Mouse (Mus musculus) stomach, embryonic 14.5 days (tissue): ENCODE measurements around the gene Plch2. TPM values are rescaled to one million over a fixed set of nuclear protein-coding genes. Genes with fewer than 3 reads are reported as not detected.
A peak's percentile ranks its signal among the peaks of the same experiment; 100 is the strongest.

Source experiments
- ATAC-seq: fragments of 200-750 bp; cut with Nextera tagmentation; 2 replicates; pipeline ENCODE4 v1.8.0; 2017; ENCODE audit warnings: low read depth, moderate TSS enrichment; ENCODE audit not compliant: insufficient number of reproducible peaks, insufficient read depth, low FRiP score
- H3K27ac ChIP-seq: fragments of 300-500 bp; sonication (generic); 2 replicates; pipeline ENCODE4 v1.5.1; 2014; ENCODE audit warnings: mild to moderate bottlenecking, low read length, moderate library complexity, mixed read lengths
- H3K27me3 ChIP-seq: fragments of 300-500 bp; sonication (generic); 2 replicates; pipeline ENCODE4 v1.6.1; 2014; ENCODE audit warnings: low read length, control low read depth, mixed read lengths; ENCODE audit not compliant: control insufficient read depth, insufficient read depth
- H3K36me3 ChIP-seq: fragments of 300-500 bp; sonication (generic); 2 replicates; pipeline ENCODE4 v1.6.1; 2014; ENCODE audit warnings: mild to moderate bottlenecking, control low read depth, low read length, moderate library complexity, mixed read lengths; ENCODE audit not compliant: control insufficient read depth, insufficient read depth
- H3K4me1 ChIP-seq: fragments of 300-500 bp; sonication (generic); 2 replicates; pipeline ENCODE4 v1.6.1; 2014; ENCODE audit warnings: low read length, control low read depth, mixed read lengths; ENCODE audit not compliant: control insufficient read depth, insufficient read depth
- H3K4me2 ChIP-seq: fragments of 300-500 bp; sonication (generic); replicated peaks from 2 replicates; pipeline ENCODE4 v1.6.1; 2014; ENCODE audit warnings: low read depth, low read length, control low read depth
- H3K4me3 ChIP-seq: fragments of 300-500 bp; sonication (generic); 2 replicates; pipeline ENCODE4 v1.5.1; 2014; ENCODE audit warnings: low read depth, low read length, control low read depth
- H3K9ac ChIP-seq: fragments of 300-500 bp; sonication (generic); replicated peaks from 2 replicates; pipeline ENCODE4 v1.6.1; 2014; ENCODE audit warnings: low read depth, mild to moderate bottlenecking, control low read depth, low read length, moderate library complexity, mixed read lengths
- H3K9me3 ChIP-seq: fragments of 300-500 bp; sonication (generic); 2 replicates; pipeline ENCODE4 v1.6.1; 2016; ENCODE audit warnings: low read depth, low read length, control low read depth; ENCODE audit not compliant: control insufficient read depth
- WGBS: fragments of 180-500 bp; shearing (Covaris S2); extraction: QIAGEN DNeasy Blood & Tissue Kit; methylation state at CpG from one replicate; pipeline ENCODE4 v1.1.7; 2014; 5-methylcytosine and 5-hydroxymethylcytosine counted together
- polyA plus RNA-seq: library from polyadenylated mRNA; unstranded; fragments of >200 nt; fragmentation: Nextera tagmentation; extraction: Ambion mirVana; gene quantifications from 2 replicates; pipeline ENCODE4 v1.2.1, GENCODE M21; 2014

Plch2 gene
- polyA plus RNA-seq, 1 experiment from 2014 or later: 25.9 TPM

DNA sequence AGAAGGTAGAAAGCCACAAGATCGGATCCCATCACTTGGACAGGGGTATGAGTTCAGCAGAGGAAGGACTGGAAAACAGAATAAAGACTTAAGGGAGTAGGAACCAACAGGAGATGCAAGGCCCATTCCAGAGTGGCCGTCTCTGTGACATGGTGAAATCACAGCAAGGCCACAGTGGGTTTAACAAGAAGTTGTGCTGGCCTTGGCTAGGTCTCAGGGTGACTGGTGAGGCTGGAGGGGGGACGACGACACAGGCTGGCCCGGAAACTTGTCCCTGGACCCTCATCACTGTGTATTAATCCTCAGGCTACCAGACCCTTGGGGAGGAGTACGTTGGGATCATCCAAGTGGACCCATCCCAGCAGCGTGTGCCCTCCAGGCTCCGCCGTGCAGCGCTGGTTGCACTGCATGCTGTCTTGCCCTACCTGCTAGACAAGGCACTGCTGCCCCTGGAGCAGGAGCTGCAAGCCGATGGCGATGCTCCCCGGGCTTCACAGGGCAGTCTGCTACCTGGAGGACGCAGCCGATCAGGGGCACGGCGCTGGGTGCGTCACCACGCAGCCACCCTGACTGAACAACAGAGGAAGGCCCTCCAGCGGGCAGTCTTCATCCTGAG lies 11.9 kb upstream of the Plch2 start:
- H3K4me2 ChIP-seq: peak overlapping the region; percentile 81; the same call in 1 of the 2 replicates
- WGBS: 91% methylated on average over 20 of the region's 20 CpGs

DNA sequence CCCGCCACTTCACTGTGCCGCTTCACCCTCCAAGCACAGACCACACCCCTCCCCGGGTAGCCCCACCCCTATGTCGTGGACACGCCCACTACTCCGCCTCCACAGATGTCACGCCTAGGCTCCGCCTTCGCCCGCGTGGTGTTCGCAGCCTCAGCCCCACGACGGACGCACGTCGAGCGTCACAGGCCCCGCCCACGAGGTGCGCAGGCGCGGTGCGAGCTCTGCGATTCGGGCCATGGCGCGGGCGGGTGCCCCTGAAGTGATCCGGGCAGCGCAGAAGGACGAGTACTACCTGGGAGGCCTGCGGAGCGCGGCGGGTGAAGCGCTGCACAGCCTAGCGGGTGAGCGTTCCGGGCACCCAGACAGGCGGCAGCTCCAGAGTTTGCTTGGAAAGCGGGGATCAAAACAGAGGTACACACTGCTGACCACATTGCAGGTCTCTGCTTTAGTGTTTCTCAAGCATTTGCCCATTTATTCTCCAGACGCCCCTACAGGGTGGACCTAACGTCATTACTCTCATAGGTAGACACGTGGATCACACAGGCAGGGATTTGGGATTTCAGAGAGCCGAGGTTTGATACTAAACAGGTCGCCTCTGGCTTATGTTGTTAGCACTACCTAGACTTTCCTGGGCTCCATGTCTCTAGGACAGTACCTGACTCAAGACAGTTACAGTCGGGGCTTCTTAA lies 10.4 kb upstream of the Plch2 start, which contains the start of gene Pex10:
Gene Pex10 (plus strand): TSS at position 183 of the 689 bp plus-strand sequence.
- H3K4me1 ChIP-seq: peaks cover 7% of the 10 kb centered on the region
- peak within 1 kb of the TSS; percentile 68 for H3K27ac ChIP-seq
- H3K4me2 ChIP-seq: peak within 1 kb of the TSS; percentile 81
- peak within 1 kb of the TSS; percentile 52 for H3K4me3 ChIP-seq
- no peaks in the 10 kb centered on the region for H3K9me3 ChIP-seq
- ATAC-seq: peak; percentile 86
- H3K9ac ChIP-seq: peak within 1 kb of the TSS; percentile 59
- WGBS: 1% methylated on average over 47 of the region's 48 CpGs
- no peaks in the 10 kb centered on the region for H3K27me3 ChIP-seq
- peaks cover 41% of the 10 kb centered on the region for H3K36me3 ChIP-seq

More for the DNA sequence above, 11.9 kb upstream of the Plch2 start:
- no peak overlapping the region for H3K4me3 ChIP-seq
- ATAC-seq: no peak
- H3K27me3 ChIP-seq: no peaks in the 10 kb centered on the region
- no peak overlapping the region for H3K27ac ChIP-seq
- no peak overlapping the region for H3K9ac ChIP-seq
- no peaks in the 10 kb centered on the region for H3K9me3 ChIP-seq
- H3K36me3 ChIP-seq: peaks cover 53% of the 10 kb centered on the region
- peaks cover 7% of the 10 kb centered on the region for H3K4me1 ChIP-seq

DNA sequence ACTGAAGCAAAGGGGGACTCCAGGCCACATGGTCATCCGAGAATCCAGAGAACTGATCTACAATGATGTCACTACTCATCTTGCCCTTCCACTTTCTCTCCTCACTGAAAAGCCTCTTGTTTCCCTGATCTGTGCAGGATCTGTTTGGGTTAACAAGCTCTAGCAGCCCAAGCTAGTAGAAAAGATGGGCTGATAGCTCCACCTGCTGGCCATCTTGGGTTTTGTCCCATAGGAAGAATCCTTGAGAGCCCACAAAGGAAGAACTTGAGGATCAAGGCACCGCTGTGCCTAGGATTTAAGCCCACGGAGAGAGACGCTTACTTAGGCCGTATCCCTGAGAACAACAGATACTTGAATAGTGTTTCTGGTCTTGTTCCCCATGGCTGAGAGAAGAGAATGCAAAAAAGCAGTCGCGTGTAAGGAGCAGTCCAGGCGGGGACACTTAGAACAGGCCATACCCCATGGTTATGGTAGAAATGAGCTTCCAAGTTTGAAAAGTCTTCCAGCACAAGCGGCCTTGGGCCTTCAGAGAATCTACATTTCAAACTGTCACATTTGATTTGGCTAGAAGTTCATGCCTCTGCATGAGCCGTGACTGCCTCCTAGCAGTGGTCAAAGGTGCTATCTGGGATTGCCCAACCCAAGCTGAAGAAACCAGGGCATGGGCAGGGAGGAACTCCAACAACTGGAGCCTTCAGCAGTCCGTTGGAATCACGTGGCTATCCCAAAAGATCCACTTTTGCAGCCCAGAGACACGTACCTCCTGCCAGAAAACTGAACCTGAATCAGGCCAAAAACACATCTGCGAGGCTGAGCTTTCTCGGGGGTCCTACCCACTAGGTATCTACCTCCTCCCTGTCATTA lies 9.6 kb upstream of the Plch2 start:
- peak; percentile 20 for ATAC-seq
- H3K9ac ChIP-seq: no peak overlapping the region
- H3K27me3 ChIP-seq: no peaks in the 10 kb centered on the region
- peaks cover 7% of the 10 kb centered on the region for H3K4me1 ChIP-seq
- H3K4me2 ChIP-seq: peak overlapping the region; percentile 81
- peak overlapping the region; percentile 49; the same call in 1 of the 2 replicates for H3K27ac ChIP-seq
- WGBS: 4% methylated on average over 15 of the region's 15 CpGs
- peaks cover 33% of the 10 kb centered on the region for H3K36me3 ChIP-seq
- H3K9me3 ChIP-seq: no peaks in the 10 kb centered on the region
- peak overlapping the region; percentile 52 for H3K4me3 ChIP-seq

DNA sequence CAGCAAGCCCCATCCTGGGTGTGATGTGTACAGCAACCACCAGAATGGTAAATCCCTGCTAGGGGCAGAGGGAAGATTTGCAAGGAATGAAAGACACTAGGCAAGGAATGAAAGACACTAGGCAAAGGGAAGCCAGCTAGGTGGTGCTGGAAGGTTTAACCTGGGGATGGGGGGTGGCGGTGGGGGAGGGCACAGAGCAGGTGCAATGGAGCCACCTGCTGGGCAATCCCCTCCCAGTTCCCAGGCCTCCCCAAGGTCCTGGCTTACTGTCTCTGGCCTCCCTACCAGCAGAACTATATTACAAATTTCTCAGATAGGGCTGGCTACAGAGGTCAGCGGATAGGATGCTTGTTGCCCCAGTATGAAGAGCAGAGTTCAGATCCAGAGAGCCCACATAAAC lies 7.9 kb upstream of the Plch2 start:
- WGBS: 63% methylated on average over 2 of the region's 2 CpGs
- Histone ChIP-seq H3K4me1 (peaks cover 7% of the 10 kb centered on the region), H3K4me3 (no peak overlapping the region), H3K27ac (peak overlapping the region; percentile 96), H3K36me3 (peaks cover 16% of the 10 kb centered on the region), H3K4me2 (peak overlapping the region; percentile 44; the same call in 1 of the 2 replicates), H3K9ac (no peak overlapping the region), H3K9me3 (no peaks in the 10 kb centered on the region), H3K27me3 (no peaks in the 10 kb centered on the region)
- no peak for ATAC-seq

DNA sequence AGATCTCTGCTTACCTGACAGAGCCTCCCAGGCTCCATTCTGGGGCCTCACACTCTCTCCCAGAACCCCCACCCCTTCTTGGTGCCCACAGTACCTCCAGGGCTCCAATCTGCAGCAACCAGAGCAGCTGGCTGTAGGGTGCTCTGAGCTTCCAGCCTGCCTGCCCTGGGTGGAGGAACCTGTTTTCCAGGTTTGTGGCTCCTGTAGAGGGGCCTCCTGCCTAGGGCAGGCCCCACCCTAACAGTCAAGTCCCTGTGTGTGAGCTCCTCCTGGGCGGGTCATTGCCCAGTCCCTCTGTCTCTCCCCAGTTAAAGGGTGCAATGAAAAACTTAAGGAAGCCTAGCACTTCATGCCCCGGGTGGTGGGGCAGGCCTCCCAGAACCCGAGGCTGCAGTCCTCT lies 7.3 kb upstream of the Plch2 start:
- Histone ChIP-seq H3K27me3 (no peaks in the 10 kb centered on the region), H3K36me3 (peaks cover 10% of the 10 kb centered on the region), H3K4me1 (peaks cover 7% of the 10 kb centered on the region), H3K4me2 (peak overlapping the region; percentile 44), H3K27ac (peak overlapping the region; percentile 96), H3K9ac (peak overlapping the region; percentile 42; the same call in 1 of the 2 replicates), H3K9me3 (no peaks in the 10 kb centered on the region), H3K4me3 (peak overlapping the region; percentile 22)
- peak; percentile 81 for ATAC-seq
- WGBS: 30% methylated on average over 3 of the region's 3 CpGs

DNA sequence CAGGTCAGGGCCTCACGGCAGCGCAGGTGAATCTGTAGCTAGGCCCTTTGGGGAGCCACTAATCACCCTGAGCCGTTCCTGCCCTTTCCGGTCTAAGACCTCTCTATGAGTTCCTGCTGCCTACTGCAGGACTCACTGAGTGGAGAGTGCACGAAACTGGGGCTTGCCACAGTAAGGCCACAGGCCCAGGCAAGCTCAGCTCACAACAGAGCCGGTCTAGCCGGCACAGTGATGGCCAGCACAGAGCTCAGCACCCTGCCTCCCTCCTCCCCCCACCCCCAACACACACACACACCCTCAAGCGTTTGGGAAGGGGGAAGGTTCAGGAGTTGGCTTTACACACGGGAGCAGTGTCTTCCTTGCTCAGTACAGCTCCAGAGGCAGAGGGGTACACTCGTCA lies 1.7 kb upstream of the Plch2 start:
- H3K27ac ChIP-seq: peak overlapping the region; percentile 68; the same call in 1 of the 2 replicates
- no peak overlapping the region for H3K4me3 ChIP-seq
- H3K4me1 ChIP-seq: no peaks in the 10 kb centered on the region
- H3K4me2 ChIP-seq: no peak overlapping the region
- H3K36me3 ChIP-seq: no peaks in the 10 kb centered on the region
- H3K9ac ChIP-seq: no peak overlapping the region
- no peaks in the 10 kb centered on the region for H3K9me3 ChIP-seq
- 39% methylated on average over 10 of the region's 10 CpGs for WGBS
- peak; percentile 64; the same call in 1 of the 2 replicates for ATAC-seq
- H3K27me3 ChIP-seq: no peaks in the 10 kb centered on the region

DNA sequence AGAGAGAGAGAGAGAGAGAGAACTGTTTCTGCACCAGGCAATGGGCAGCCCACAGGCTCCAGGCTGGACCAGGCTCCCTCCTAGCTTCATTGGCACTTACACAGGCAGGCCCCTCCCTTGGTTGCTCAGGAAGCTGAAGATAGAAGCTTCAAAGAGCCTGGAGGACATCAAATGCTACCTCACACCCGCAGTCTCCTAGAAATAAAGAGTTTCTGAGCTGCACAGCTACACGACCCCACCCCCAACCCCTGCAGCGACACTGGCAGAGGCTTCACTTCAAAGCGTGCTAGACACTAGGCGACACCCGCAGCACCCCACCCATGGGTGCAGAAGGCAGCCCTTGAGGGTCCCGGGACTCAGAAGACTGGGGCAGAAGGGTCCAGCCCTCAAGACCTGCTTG lies 6.5 kb downstream of the Plch2 start:
- ATAC-seq: no peak
- Histone ChIP-seq H3K27me3 (no peaks in the 10 kb centered on the region), H3K4me1 (no peaks in the 10 kb centered on the region), H3K4me3 (no peak overlapping the region), H3K9ac (no peak overlapping the region), H3K9me3 (no peaks in the 10 kb centered on the region), H3K27ac (no peak overlapping the region), H3K36me3 (no peaks in the 10 kb centered on the region), H3K4me2 (no peak overlapping the region)
- 71% methylated on average over 7 of the region's 7 CpGs for WGBS

DNA sequence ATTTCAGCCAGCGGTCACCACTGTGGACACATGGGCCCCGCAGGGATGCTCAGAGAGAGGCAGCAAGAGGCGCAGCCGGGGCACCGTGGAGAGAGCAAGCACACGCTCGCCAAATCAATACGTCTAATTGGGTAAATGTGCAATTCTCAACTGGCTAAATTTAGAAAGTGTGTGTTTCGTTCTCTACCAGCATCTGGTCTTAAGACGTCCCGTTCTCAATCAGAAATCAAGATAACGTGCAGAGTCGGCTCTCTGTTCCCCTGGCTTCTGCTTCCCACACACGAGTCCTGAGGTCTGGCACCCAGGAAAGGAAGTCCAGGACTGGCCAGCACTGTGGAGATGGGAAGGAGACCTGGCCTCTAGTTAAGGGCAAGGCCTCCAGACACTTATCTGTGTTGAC lies 9.9 kb downstream of the Plch2 start:
- no peak for ATAC-seq
- 76% methylated on average over 14 of the region's 14 CpGs for WGBS

More for the DNA sequence above, 9.9 kb downstream of the Plch2 start:
- H3K4me3 ChIP-seq: no peak overlapping the region
- no peaks in the 10 kb centered on the region for H3K36me3 ChIP-seq
- H3K9me3 ChIP-seq: no peaks in the 10 kb centered on the region
- H3K27ac ChIP-seq: no peak overlapping the region
- H3K27me3 ChIP-seq: peaks cover 23% of the 10 kb centered on the region
- H3K4me1 ChIP-seq: no peaks in the 10 kb centered on the region
- no peak overlapping the region for H3K9ac ChIP-seq
- H3K4me2 ChIP-seq: no peak overlapping the region
